Mouse (Mus musculus): ENCODE measurements around the gene Axin2.

Axin2 gene

DNA sequence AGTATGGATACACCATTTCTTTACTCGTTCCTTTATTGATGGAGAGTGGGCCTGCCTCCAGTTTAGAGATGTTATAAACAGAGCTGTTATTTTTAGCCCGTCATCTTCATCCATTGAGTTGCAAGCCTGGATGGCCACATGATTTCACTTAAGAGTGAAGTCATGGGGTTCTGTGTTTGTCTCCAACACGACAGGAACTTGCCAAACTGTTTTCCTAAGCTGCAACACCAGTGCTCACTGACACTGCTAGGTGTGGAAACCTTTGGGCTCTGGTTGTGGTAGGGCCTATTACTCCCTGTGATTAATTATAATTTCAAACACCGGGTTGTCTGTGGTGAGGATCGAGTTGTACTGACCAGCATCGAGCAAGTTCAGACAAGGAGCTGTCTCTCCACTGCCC is 45.6 kb downstream of the Axin2 start:
- in situ Hi-C loops (cut with MboI, MseI), result no loop called here

- in situ Hi-C loops (cut with MboI, MseI), result no loop called here
Observed at GRCm38 (mm10) chr11:108973459-108973858, 53.3 kb downstream of the Axin2 start.

DNA sequence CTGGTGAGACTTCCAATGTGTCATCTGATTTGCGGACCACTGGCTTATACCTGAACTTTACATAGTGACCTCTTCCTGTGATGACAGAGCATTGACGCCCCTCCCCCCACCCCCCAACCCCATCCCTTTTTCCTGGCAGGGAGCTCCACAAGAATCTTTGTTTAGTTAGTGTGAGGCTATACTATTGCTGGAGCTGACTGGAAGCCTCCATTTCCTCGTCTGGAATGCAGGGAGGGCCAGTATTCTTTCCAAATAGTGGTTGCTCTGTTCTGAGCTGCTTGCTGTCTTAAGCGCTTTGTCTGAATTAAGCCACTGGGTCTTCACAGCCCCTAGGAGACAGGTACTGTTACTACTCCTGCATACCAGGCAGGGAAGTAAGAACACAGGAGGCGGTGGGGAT is 53.7 kb downstream of the Axin2 start:
- in situ Hi-C loops (cut with MboI, MseI), result no loop called here

- in situ Hi-C loops (cut with MboI, MseI), result no loop called here
Observed at GRCm38 (mm10) chr11:108975583-108975982, 55.4 kb downstream of the Axin2 start.

DNA sequence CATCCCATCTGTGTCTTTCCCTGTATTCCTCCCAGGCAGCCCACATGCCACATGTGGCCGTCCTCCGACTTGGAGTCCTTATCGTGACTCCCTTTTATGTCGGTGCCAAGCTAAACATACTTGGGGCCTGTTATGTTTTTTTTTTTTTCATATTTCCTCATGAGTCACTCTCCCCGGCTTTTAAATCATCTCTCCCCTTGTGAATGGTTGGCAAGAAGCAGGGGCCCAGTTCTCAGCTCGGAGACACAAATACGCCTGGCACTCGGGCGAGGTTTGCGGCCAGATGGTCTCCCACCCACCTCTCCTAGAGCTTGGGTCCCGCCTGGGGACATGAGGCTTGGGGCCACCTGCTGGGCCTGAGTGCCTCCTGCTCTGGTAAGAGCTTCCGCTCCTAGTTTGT is 60.4 kb downstream of the Axin2 start:
- in situ Hi-C loops (cut with MboI, MseI), result loop anchor here (10.0 kb wide), 1 partner anchor 64 kb away; no protein-coding TSS in a partner anchor

DNA sequence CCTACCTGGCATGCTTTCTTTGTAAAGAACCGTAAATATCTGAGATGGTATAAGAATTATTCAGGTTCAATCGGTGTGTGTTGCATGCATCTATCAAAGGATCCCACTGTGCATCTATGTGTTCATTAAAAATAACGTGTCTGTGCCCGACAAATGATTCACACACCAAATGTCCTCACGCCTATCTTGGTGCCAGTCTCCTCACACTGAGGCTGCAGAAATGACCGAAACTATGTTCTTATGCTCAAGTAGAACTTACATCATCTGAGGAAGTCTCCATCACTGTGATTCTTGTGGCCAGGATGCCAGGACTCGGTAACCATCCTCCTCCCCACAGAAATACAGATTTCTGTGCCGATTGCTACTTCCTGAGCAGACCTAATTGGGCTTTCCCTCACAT is 60.9 kb downstream of the Axin2 start:
- in situ Hi-C loops (cut with MboI, MseI), result loop anchor here (10.0 kb wide), 1 partner anchor 64 kb away; no protein-coding TSS in a partner anchor

DNA sequence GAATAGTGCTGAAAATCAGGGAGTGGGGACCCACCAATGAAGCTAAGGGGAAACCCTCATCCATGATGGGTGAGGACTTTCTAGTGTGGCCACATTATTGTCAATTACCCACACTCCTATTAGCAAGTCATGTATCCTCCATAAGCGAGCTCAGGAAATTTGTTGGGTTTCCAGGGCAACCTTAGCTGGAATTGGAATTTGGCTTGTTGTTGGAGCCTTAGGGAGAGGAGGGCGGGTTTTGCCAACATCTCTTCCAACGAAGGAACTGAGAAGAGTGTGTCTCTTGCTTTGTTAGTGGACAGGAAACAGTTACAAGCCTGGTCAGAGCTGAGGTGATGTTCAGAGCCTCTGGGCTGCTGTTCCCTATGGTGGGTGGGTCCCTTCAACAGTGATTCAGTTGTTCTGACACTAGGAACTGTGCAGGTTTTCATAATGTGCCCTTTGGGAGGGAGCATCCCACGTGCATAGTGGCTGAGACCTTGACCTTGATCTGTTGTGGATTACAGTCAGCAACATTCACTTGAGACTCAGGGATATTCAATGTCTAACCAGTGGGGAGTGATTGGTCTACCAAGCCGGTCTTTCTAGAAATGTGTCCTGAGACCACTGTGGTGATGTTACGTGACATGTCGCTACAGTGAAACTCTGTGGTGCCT is 63.4 kb downstream of the Axin2 start:
- in situ Hi-C loops (cut with MboI, MseI), result loop anchor here (10.0 kb wide), 1 partner anchor 61 kb away; no protein-coding TSS in a partner anchor

- in situ Hi-C loops (cut with MboI, MseI), result loop anchor here (10.0 kb wide), 1 partner anchor 60 kb away; no protein-coding TSS in a partner anchor
Observed at GRCm38 (mm10) chr11:108984711-108985419, 64.7 kb downstream of the Axin2 start.

GRCm38 (mm10) chr11:108985836-108986235 is 65.7 kb downstream of the Axin2 start:
- in situ Hi-C loops (cut with MboI, MseI), result loop anchor here (10.0 kb wide), 1 partner anchor 59 kb away; no protein-coding TSS in a partner anchor

DNA sequence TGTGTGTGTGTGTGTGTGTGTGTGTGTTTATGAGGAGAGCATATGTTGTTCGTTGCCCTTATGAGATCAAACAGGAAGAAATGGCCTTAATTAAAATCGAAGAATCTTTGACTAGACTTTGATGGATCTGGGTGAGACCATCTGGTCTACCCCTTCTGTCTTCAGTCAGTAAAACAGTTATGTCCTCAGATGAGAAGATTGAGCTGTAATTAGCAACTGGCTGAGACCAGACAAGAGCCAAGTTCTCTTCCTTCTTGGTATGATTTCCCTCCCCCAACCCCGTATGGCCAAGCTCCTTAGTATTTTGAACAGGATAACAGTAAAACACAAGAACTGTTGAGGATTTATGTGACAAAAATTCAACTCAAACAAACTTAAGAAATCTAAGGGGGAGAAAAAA is 67.1 kb downstream of the Axin2 start:
- in situ Hi-C loops (cut with MboI, MseI), result loop anchor here (10.0 kb wide), 1 partner anchor 58 kb away; no protein-coding TSS in a partner anchor

GRCm38 (mm10) chr11:108987705-108988104 is 67.6 kb downstream of the Axin2 start:
- in situ Hi-C loops (cut with MboI, MseI), result loop anchor here (10.0 kb wide), 1 partner anchor 57 kb away; no protein-coding TSS in a partner anchor

GRCm38 (mm10) chr11:108988258-108988657 is 68.1 kb downstream of the Axin2 start:
- in situ Hi-C loops (cut with MboI, MseI), result loop anchor here (10.0 kb wide), 1 partner anchor 57 kb away; no protein-coding TSS in a partner anchor

- in situ Hi-C loops (cut with MboI, MseI), result loop anchor here (10.0 kb wide), 1 partner anchor 55 kb away; no protein-coding TSS in a partner anchor
Observed at GRCm38 (mm10) chr11:108989940-108990339, 69.8 kb downstream of the Axin2 start.

DNA sequence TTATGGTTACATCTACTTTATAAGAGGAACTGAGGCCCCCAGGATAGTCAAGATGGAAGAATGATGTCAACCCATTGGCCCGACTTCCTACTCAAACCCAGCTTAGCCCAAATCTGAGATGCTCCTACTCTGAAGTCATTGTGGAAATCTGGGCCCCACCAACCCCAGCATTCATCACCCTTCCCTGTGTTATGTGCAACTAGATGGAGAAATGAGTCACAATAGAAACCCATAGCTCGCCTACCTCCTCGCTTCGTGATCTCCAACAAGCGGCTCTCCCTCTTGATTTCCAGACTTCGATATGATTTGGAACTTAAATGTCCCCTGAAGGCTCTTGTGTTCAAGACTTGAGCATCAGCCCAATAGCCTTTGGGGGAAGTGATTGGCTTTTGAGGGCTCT is 73.3 kb downstream of the Axin2 start:
- in situ Hi-C loops (cut with MboI, MseI), result no loop called here

DNA sequence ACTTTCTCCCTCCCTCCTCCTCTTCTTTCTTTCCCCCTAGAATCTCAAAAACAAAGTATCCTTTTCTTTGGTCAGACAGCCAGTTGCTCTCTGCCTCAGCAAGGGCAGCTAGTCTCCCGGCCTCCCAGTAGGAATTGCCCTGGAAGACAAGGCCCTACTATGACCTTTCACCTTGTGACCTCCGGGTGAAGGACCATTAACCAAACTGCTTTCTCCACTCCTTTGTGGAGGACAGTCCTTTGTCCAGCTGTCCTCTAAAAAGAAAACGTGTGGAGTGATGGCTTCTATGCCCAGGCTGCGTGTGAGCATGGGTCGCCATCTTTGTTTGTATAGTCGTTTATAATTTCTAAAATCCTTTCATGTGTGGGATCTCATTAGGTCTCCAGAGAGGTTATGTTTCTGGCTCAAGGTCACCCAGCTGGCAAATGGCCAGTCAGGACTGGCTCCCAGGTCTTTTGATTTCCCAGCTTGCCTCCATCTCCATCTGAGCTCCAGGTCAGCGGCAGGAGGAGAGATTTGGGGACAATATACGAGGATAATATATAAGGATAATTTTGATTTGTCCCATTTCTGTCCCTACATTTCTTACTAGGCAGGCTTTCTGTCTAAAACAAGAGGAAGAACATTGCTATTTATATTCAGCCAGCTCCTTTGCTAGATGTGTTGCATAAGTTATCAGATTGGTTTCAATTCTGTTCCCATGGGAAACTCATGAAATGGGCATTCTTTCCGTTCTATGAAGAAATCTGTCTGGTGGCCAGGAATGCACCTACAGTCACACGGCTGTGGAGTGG is 75.2 kb downstream of the Axin2 start:
- in situ Hi-C loops (cut with MboI, MseI), result no loop called here

GRCm38 (mm10) chr11:108995990-108996533 is 75.9 kb downstream of the Axin2 start:
- in situ Hi-C loops (cut with MboI, MseI), result no loop called here

GRCm38 (mm10) chr11:108997816-108998215 is 77.7 kb downstream of the Axin2 start:
- in situ Hi-C loops (cut with MboI, MseI), result no loop called here
